In genomic region chr12:109393795-109394194, GRCm38 (mm10) we compare ENCODE assay signal across 9 mouse cellular contexts. TPM values are rescaled to one million over a fixed set of nuclear protein-coding genes. Genes with fewer than 3 reads are reported as not detected.
DNase-seq lines count a peak whose midpoint lies in the region; ATAC-seq and TF ChIP-seq lines count a peak whose summit lies in the region.
"Had no signal": no experiment of that assay in that cellular context is flagged by ENCODE, and none has a peak within 500 bp of the region (broad histone marks: within the 10 kb centered on the region; RNA-seq: fewer than 3 reads in every experiment).

No protein-coding gene starts in this region.

- peak; percentile 41; the same call in 1 of the 2 replicates for ATAC-seq in embryonic facial prominence, embryonic 15.5 days (ENCODE audit: insufficient number of reproducible peaks, low FRiP score, low TSS enrichment, low read depth)
- peak; percentile 66 for ATAC-seq in heart, embryonic 12.5 days (ENCODE audit: insufficient number of reproducible peaks, low FRiP score)
- peak; percentile 82 for ATAC-seq in kidney, embryonic 14.5 days (ENCODE audit: low FRiP score, low TSS enrichment)
- no peak for ATAC-seq in liver, embryonic 13.5 days (ENCODE audit: low read depth)
- peak; percentile 73; the same call in 1 of the 2 replicates for ATAC-seq in neural tube, embryonic 11.5 days (ENCODE audit: insufficient read depth, low FRiP score, low TSS enrichment)
- ATAC-seq in stomach, postnatal 0 days (ENCODE audit: low FRiP score, low TSS enrichment): peak; percentile 83

- H3K4me1 ChIP-seq in embryonic facial prominence, embryonic 15.5 days: peaks cover 33% of the 10 kb centered on the region
- peaks cover 18% of the 10 kb centered on the region for H3K4me1 ChIP-seq in heart, embryonic 12.5 days (replicated peaks)
- H3K4me1 ChIP-seq in kidney, embryonic 14.5 days (ENCODE audit: control insufficient read depth, insufficient read depth, low read length): peaks cover 2% of the 10 kb centered on the region; the same call in 1 of the 2 replicates
- no peaks in the 10 kb centered on the region; the same call in 1 of the 2 replicates for H3K4me1 ChIP-seq in liver, embryonic 13.5 days (replicated peaks)
- H3K4me1 ChIP-seq in neural tube, embryonic 11.5 days (ENCODE audit: control insufficient read depth, insufficient read depth, low read length): peaks cover 3% of the 10 kb centered on the region; the same call in 1 of the 2 replicates
- no peaks in the 10 kb centered on the region for H3K4me1 ChIP-seq in stomach, postnatal 0 days (replicated peaks; ENCODE audit: control insufficient read depth, insufficient read depth)

- no peak overlapping the region for H3K27ac ChIP-seq in embryonic facial prominence, embryonic 15.5 days (replicated peaks)
- H3K27ac ChIP-seq in heart, embryonic 12.5 days (ENCODE audit: poor library complexity, severe bottlenecking): no peak overlapping the region
- H3K27ac ChIP-seq in kidney, embryonic 14.5 days (ENCODE audit: low read depth, low read length): no peak overlapping the region
- no peak overlapping the region for H3K27ac ChIP-seq in liver, embryonic 13.5 days
- no peak overlapping the region; the same call in 1 of the 2 replicates for H3K27ac ChIP-seq in neural tube, embryonic 11.5 days (ENCODE audit: low read depth, low read length)
- no peak overlapping the region for H3K27ac ChIP-seq in stomach, postnatal 0 days (replicated peaks)

- no peak overlapping the region for H3K9ac ChIP-seq in embryonic facial prominence, embryonic 15.5 days
- H3K9ac ChIP-seq in heart, embryonic 12.5 days: no peak overlapping the region
- no peak overlapping the region for H3K9ac ChIP-seq in kidney, embryonic 14.5 days (ENCODE audit: low read depth, low read length)
- H3K9ac ChIP-seq in liver, embryonic 13.5 days: no peak overlapping the region
- H3K9ac ChIP-seq in neural tube, embryonic 11.5 days (ENCODE audit: low read length): no peak overlapping the region
- H3K9ac ChIP-seq in stomach, postnatal 0 days (ENCODE audit: low read length): no peak overlapping the region

- no peak overlapping the region for H3K4me3 ChIP-seq in embryonic facial prominence, embryonic 15.5 days (replicated peaks)
- H3K4me3 ChIP-seq in heart, embryonic 12.5 days: no peak overlapping the region
- H3K4me3 ChIP-seq in kidney, embryonic 14.5 days (ENCODE audit: low read length): no peak overlapping the region
- H3K4me3 ChIP-seq in liver, embryonic 13.5 days (replicated peaks): no peak overlapping the region
- no peak overlapping the region for H3K4me3 ChIP-seq in neural tube, embryonic 11.5 days (ENCODE audit: low read depth, low read length)
- H3K4me3 ChIP-seq in stomach, postnatal 0 days (ENCODE audit: low read depth, low read length): no peak overlapping the region
- H3K4me3 ChIP-seq: myocyte had no signal

- H3K36me3 ChIP-seq in embryonic facial prominence, embryonic 15.5 days: no peaks in the 10 kb centered on the region
- H3K36me3 ChIP-seq in heart, embryonic 12.5 days: no peaks in the 10 kb centered on the region
- no peaks in the 10 kb centered on the region for H3K36me3 ChIP-seq in kidney, embryonic 14.5 days (ENCODE audit: control insufficient read depth, insufficient read depth, low read length)
- no peaks in the 10 kb centered on the region for H3K36me3 ChIP-seq in liver, embryonic 13.5 days
- no peaks in the 10 kb centered on the region for H3K36me3 ChIP-seq in neural tube, embryonic 11.5 days (ENCODE audit: control insufficient read depth, insufficient read depth, low read length)
- H3K36me3 ChIP-seq in stomach, postnatal 0 days (ENCODE audit: control insufficient read depth, insufficient read depth, low read length): no peaks in the 10 kb centered on the region

- H3K27me3 ChIP-seq in embryonic facial prominence, embryonic 15.5 days: peaks cover 4% of the 10 kb centered on the region
- H3K27me3 ChIP-seq in heart, embryonic 12.5 days (replicated peaks): peaks cover 22% of the 10 kb centered on the region
- no peaks in the 10 kb centered on the region; the same call in 1 of the 2 replicates for H3K27me3 ChIP-seq in kidney, embryonic 14.5 days (ENCODE audit: control insufficient read depth, insufficient read depth, low read length)
- H3K27me3 ChIP-seq in liver, embryonic 13.5 days: peaks cover 6% of the 10 kb centered on the region
- H3K27me3 ChIP-seq in neural tube, embryonic 11.5 days (ENCODE audit: control insufficient read depth, insufficient read depth, low read length): no peaks in the 10 kb centered on the region
- no peaks in the 10 kb centered on the region for H3K27me3 ChIP-seq in stomach, postnatal 0 days (ENCODE audit: control insufficient read depth, insufficient read depth, low read length)

- DNase-seq in B cell, adult 2 months: peak; percentile 79 to 80
- peak; percentile 62 to 71 for DNase-seq in adrenal gland, postnatal 4 days (ENCODE audit: low spot score in 2 of 2)
- peak; percentile 25 for DNase-seq in liver, embryonic 13.5 days
- peak; percentile 90 for DNase-seq in neural tube, embryonic 11.5 days (ENCODE audit: low spot score)
- DNase-seq in stomach, postnatal 0 days (ENCODE audit: low spot score): peak; percentile 84

- peak; percentile 97 for TF ChIP-seq CTCF in stomach, postnatal 0 days (IDR thresholded peaks at IDR 0.05; ENCODE audit: low read depth)

- no peak for TF ChIP-seq EP300 in stomach, postnatal 0 days (optimal IDR thresholded peaks at IDR 0.05)

- WGBS in embryonic facial prominence, embryonic 15.5 days: 12% methylated on average over 15 of the region's 15 CpGs
- WGBS in heart, embryonic 12.5 days: 3% methylated on average over 15 of the region's 15 CpGs
- WGBS in kidney, embryonic 14.5 days: 5% methylated on average over 15 of the region's 15 CpGs
- 4% methylated on average over 15 of the region's 15 CpGs for WGBS in liver, embryonic 13.5 days (ENCODE audit: insufficient replicate concordance)
- WGBS in neural tube, embryonic 11.5 days: 4% methylated on average over 15 of the region's 15 CpGs
- 7% methylated on average over 15 of the region's 15 CpGs for WGBS in stomach, postnatal 0 days

- H3K9me3 ChIP-seq in embryonic facial prominence, embryonic 15.5 days (replicated peaks): no peaks in the 10 kb centered on the region
- no peaks in the 10 kb centered on the region for H3K9me3 ChIP-seq in heart, embryonic 12.5 days (replicated peaks)
- H3K9me3 ChIP-seq in kidney, embryonic 14.5 days (ENCODE audit: control insufficient read depth, low read length): no peaks in the 10 kb centered on the region
- no peaks in the 10 kb centered on the region for H3K9me3 ChIP-seq in liver, embryonic 13.5 days (replicated peaks)
- H3K9me3 ChIP-seq in neural tube, embryonic 11.5 days (ENCODE audit: control insufficient read depth, low read length): no peaks in the 10 kb centered on the region
- H3K9me3 ChIP-seq in stomach, postnatal 0 days (ENCODE audit: control insufficient read depth, low read length): no peaks in the 10 kb centered on the region

- H3K4me2 ChIP-seq in embryonic facial prominence, embryonic 15.5 days (replicated peaks): peak overlapping the region; percentile 30
- peak overlapping the region; percentile 46; the same call in 1 of the 2 replicates for H3K4me2 ChIP-seq in heart, embryonic 12.5 days
- H3K4me2 ChIP-seq in kidney, embryonic 14.5 days (replicated peaks; ENCODE audit: low read depth, low read length): peak overlapping the region; percentile 19; the same call in 1 of the 2 replicates
- H3K4me2 ChIP-seq in liver, embryonic 13.5 days: no peak overlapping the region
- 0 out of 2 replicates have a peak overlapping the region, but pooled peaks have one; percentile 17 for H3K4me2 ChIP-seq in neural tube, embryonic 11.5 days (ENCODE audit: low read depth)
- H3K4me2 ChIP-seq in stomach, postnatal 0 days (replicated peaks; ENCODE audit: low read depth): no peak overlapping the region

RNA-seq across cellular contexts. Expression of gene Dlk1, which starts 58.8 kb away (rescaled TPM):
- 1,000 to 10,000 TPM in 1 of 2 experiments, 100 to 1,000 TPM in 1; 974 to 1,168 TPM for total RNA-seq in adrenal gland, postnatal 4 days (2021)
- 710 and 761 TPM in 2 replicates for polyA plus RNA-seq in embryonic facial prominence, embryonic 15.5 days (2015; fragmentation: Nextera tagmentation; extraction: Ambion mirVana)
- polyA plus RNA-seq in heart, embryonic 12.5 days (2016; fragmentation: Nextera tagmentation; extraction: Ambion mirVana): 61.1 and 69.0 TPM in 2 replicates
- polyA plus RNA-seq in kidney, embryonic 14.5 days (2014; fragmentation: Nextera tagmentation; extraction: Ambion mirVana): 51.1 and 52.4 TPM in 2 replicates
- 470 and 508 TPM in 2 replicates for polyA plus RNA-seq in liver, embryonic 13.5 days (2015; fragmentation: Nextera tagmentation; extraction: Ambion mirVana)
- 112 and 120 TPM in 2 replicates for polyA plus RNA-seq in neural tube, embryonic 11.5 days (2014; fragmentation: Nextera tagmentation; extraction: Ambion mirVana)
- polyA plus RNA-seq in stomach, postnatal 0 days (2015; fragmentation: Nextera tagmentation; extraction: Ambion mirVana): 183 and 187 TPM in 2 replicates
- polyA plus RNA-seq: myocyte had no signal

Comparison
In these comparisons a context has a peak if more than half of its experiments do, and no peak if none do; other contexts are left out.
1. DNase-seq: peak in every context shown above with its lines; median percentile 90 in neural tube, embryonic 11.5 days; 84 in stomach, postnatal 0 days; 80 in B cell, adult 2 months; 66 in adrenal gland, postnatal 4 days; 25 in liver, embryonic 13.5 days.
2. H3K4me2 ChIP-seq: peak in embryonic facial prominence, embryonic 15.5 days (single experiment), heart, embryonic 12.5 days (single experiment), kidney, embryonic 14.5 days (single experiment) and neural tube, embryonic 11.5 days (single experiment); none in liver, embryonic 13.5 days (single experiment) and stomach, postnatal 0 days (single experiment).